Mouse (Mus musculus): ENCODE measurements at regions not wholly inside any gene's neighbourhood (a gene's known extent, or its start where the extent isn't known, plus 50 kb on each side); places are given as distances from the start of the nearest gene placed in this dataset.
"Not testable (repeated sequence)": the region's sequence is repeated elsewhere in the genome, so short reads cannot be mapped to it uniquely, and the experiment has no call there.

DNA sequence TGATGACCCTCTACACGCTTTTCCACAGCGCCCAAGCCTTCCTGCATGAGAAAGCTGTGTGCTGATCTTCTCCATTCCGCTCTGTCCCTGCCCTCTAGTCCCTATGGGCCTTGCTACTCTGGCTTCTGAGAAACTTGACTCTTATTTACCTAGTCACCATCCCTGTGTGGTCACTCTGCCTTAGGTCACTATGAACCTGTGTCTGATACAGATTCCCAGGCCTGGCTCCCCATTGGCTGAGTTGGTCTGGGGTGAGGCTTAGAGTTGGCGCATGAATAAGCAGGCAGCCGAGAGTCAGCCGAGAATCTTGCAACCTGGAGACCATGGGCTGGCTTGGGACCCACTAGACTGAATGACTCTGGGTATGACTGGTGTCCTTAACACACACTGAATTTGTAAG lies 373.5 kb downstream of the Sox9 start:
- WGBS: 82% methylated on average over 6 of the region's 6 CpGs
- Histone ChIP-seq H3K4me3 (replicated peaks; ENCODE audit: low read depth, low read length) (no peak overlapping the region), H3K9ac (replicated peaks; ENCODE audit: low read length) (no peak overlapping the region), H3K27ac (replicated peaks; ENCODE audit: low read depth, low read length) (no peak overlapping the region), H3K4me1 (ENCODE audit: control insufficient read depth, insufficient read depth, low read length) (peaks cover 7% of the 10 kb centered on the region), H3K27me3 (ENCODE audit: control insufficient read depth, insufficient read depth, low read length) (no peaks in the 10 kb centered on the region), H3K36me3 (ENCODE audit: control insufficient read depth, insufficient read depth, low read length) (no peaks in the 10 kb centered on the region), H3K9me3 (ENCODE audit: control insufficient read depth, low read length) (no peaks in the 10 kb centered on the region), H3K4me2 (ENCODE audit: low read length) (no peak overlapping the region)
- ATAC-seq (ENCODE audit: low FRiP score, low TSS enrichment) (no peak), DNase-seq (no peak)

DNA sequence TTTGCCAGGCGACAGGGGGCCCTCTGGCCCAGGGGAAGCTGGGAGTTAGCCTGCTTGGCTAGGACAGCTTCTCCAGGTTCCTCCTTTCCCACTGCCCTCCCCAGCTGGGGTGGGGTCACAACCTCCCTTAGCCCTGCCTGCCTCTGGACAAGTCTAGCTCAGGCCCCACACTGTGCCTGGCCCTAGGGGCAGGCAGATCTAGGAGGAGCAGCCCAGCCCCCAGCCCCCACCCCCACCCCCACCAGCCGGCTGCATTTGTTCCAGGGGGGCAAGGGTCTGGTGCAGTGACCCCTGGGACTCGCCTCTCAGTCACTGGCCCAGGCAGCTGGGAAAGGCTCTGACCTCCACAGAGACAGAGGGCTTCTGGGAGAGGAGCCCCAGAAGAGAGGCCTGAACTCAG lies 381.9 kb downstream of the Sox9 start:
- no peak for DNase-seq
- no peak overlapping the region for H3K4me3 ChIP-seq (replicated peaks; ENCODE audit: low read depth, low read length)
- peaks cover 31% of the 10 kb centered on the region for H3K4me1 ChIP-seq (ENCODE audit: control insufficient read depth, insufficient read depth, low read length)
- no peak overlapping the region for H3K27ac ChIP-seq (replicated peaks; ENCODE audit: low read depth, low read length)
- H3K9ac ChIP-seq (replicated peaks; ENCODE audit: low read length): no peak overlapping the region
- no peaks in the 10 kb centered on the region for H3K27me3 ChIP-seq (ENCODE audit: control insufficient read depth, insufficient read depth, low read length)
- no peaks in the 10 kb centered on the region for H3K36me3 ChIP-seq (ENCODE audit: control insufficient read depth, insufficient read depth, low read length)
- ATAC-seq (ENCODE audit: low FRiP score, low TSS enrichment): no peak
- 24% methylated on average over 3 of the region's 3 CpGs for WGBS
- H3K9me3 ChIP-seq (ENCODE audit: control insufficient read depth, low read length): no peaks in the 10 kb centered on the region
- no peak overlapping the region for H3K4me2 ChIP-seq (ENCODE audit: low read length)

DNA sequence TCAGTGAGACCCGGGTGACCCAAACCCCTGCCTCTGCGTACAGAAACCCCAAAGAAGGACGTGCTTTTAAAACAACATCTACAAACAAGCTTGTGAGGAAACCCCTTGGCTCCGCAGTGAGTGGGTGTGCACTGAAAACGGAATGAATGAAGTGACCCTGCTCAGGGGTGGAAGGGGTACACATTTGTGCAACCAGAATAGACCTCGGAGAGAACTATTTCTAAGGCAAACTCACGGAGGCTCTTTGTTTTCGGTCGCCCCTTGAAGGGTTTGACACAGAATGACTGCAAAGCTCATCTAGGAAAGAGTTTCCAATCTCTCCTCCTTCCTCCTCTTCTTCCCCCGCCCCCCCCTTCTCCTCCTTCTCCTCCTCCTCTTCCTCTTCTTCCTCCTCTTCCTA lies 382.5 kb downstream of the Sox9 start:
- DNase-seq (peak; percentile 47), ATAC-seq (ENCODE audit: low FRiP score, low TSS enrichment) (no peak)
- H3K9ac ChIP-seq (replicated peaks; ENCODE audit: low read length): peak overlapping the region; percentile 47
- no peaks in the 10 kb centered on the region for H3K27me3 ChIP-seq (ENCODE audit: control insufficient read depth, insufficient read depth, low read length)
- H3K4me2 ChIP-seq (ENCODE audit: low read length): peak overlapping the region; percentile 62
- H3K4me1 ChIP-seq (ENCODE audit: control insufficient read depth, insufficient read depth, low read length): peaks cover 31% of the 10 kb centered on the region
- WGBS: 9% methylated on average over 10 of the region's 10 CpGs
- H3K36me3 ChIP-seq (ENCODE audit: control insufficient read depth, insufficient read depth, low read length): no peaks in the 10 kb centered on the region
- H3K9me3 ChIP-seq (ENCODE audit: control insufficient read depth, low read length): no peaks in the 10 kb centered on the region
- H3K27ac ChIP-seq (replicated peaks; ENCODE audit: low read depth, low read length): no peak overlapping the region
- H3K4me3 ChIP-seq (replicated peaks; ENCODE audit: low read depth, low read length): peak overlapping the region; percentile 31

DNA sequence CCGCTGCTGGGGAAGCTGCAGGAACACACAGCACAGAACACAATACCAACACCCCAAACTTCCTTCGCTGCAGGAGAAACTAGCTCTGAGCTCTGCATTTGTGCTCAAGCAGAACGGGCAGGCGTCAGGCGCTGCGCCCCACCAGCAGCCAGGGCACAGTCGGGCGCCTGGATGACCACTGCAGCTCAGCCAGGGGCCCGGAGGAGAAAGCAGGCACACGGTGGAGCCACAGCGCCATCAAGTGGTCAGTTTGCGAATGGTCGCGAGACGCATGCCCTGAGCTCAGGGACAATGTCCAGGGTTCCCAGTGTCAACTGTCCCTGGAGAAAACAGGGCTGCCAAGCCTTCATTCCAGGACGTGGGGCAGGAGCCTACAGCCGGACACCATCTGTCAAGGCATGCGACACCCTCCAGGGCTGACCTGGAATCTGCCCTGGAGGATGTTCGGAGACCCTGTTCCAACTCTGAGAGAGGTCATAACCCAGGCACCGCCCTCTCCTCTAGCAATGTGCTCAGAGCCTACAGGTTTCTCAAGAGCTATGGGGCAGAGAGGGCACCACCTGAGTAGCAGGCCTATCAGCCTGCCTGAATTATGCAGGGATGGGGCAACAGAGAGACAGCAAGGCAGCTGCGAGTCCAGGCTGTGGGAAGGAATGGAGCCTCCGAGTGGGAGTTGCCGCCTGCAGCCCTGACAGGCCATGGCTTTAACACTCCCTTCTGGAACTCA lies 383.2 kb downstream of the Sox9 start:
- DNase-seq (peak; percentile 91), ATAC-seq (ENCODE audit: low FRiP score, low TSS enrichment) (peak; percentile 59; the same call in 1 of the 2 replicates)
- peak overlapping the region; percentile 62 for H3K4me2 ChIP-seq (ENCODE audit: low read length)
- peak overlapping the region; percentile 31 for H3K4me3 ChIP-seq (replicated peaks; ENCODE audit: low read depth, low read length)
- H3K36me3 ChIP-seq (ENCODE audit: control insufficient read depth, insufficient read depth, low read length): no peaks in the 10 kb centered on the region
- H3K4me1 ChIP-seq (ENCODE audit: control insufficient read depth, insufficient read depth, low read length): peaks cover 26% of the 10 kb centered on the region
- WGBS: 8% methylated on average over 23 of the region's 23 CpGs
- H3K27me3 ChIP-seq (ENCODE audit: control insufficient read depth, insufficient read depth, low read length): no peaks in the 10 kb centered on the region
- peak overlapping the region; percentile 45; the same call in 1 of the 2 replicates for H3K27ac ChIP-seq (replicated peaks; ENCODE audit: low read depth, low read length)
- no peaks in the 10 kb centered on the region for H3K9me3 ChIP-seq (ENCODE audit: control insufficient read depth, low read length)
- peak overlapping the region; percentile 47 for H3K9ac ChIP-seq (replicated peaks; ENCODE audit: low read length)

DNA sequence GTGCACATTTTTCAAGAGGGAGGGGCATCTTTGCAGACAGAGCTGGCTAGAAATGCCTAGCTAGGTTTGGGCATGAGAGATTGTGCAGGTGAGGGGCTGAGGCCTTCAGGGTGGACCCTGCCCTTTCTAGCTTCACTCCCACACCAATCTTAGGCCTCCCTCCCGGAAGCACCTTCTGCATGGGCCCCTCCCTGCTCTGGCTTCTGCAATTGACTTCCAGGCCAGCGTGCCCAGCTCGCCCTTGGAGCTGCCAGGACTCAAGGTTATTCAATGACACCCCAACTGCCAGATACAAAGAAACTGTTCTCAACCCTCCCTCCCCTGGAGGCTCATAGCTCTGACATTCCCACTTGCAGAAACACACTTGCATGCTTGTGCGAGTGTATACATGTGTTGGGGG lies 384.5 kb downstream of the Sox9 start:
- H3K36me3 ChIP-seq (ENCODE audit: control insufficient read depth, insufficient read depth, low read length): no peaks in the 10 kb centered on the region
- H3K4me1 ChIP-seq (ENCODE audit: control insufficient read depth, insufficient read depth, low read length): peaks cover 24% of the 10 kb centered on the region
- no peaks in the 10 kb centered on the region for H3K9me3 ChIP-seq (ENCODE audit: control insufficient read depth, low read length)
- DNase-seq: no peak
- H3K4me3 ChIP-seq (replicated peaks; ENCODE audit: low read depth, low read length): no peak overlapping the region
- H3K9ac ChIP-seq (replicated peaks; ENCODE audit: low read length): no peak overlapping the region
- H3K4me2 ChIP-seq (ENCODE audit: low read length): no peak overlapping the region
- WGBS: 68% methylated on average over 4 of the region's 4 CpGs
- H3K27me3 ChIP-seq (ENCODE audit: control insufficient read depth, insufficient read depth, low read length): no peaks in the 10 kb centered on the region
- ATAC-seq (ENCODE audit: low FRiP score, low TSS enrichment): no peak
- no peak overlapping the region for H3K27ac ChIP-seq (replicated peaks; ENCODE audit: low read depth, low read length)

DNA sequence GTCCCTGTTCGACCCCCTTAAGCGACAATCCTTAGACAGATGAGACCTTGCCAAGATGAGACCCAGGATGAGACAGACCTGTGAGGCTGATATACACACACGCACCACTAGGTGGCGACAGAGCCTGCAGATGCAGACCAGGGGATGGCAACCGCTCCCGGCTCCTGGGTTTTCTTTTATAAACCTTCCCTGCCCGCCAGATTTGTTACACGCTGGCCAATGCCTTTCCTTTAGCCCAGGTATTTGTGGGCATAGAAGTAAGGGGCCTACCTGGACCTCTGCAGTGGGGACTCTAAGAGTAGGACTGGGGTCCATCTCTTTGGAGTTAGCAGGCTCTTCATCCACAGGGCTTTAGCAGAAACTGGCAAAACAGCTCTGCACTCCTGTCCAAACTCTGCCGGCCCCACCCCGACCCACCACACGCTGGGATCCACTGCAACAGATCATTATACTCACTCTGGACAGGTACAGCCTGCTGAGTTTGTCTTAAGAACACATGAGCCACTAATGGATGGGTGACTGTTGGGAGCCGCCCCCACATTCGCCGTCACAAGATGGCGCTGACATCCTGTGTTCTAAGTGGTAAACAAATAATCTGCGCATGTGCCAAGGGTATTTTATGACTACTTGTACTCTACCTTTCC lies 390.6 kb downstream of the Sox9 start:
- H3K36me3 ChIP-seq (ENCODE audit: control insufficient read depth, insufficient read depth, low read length): no peaks in the 10 kb centered on the region

DNA sequence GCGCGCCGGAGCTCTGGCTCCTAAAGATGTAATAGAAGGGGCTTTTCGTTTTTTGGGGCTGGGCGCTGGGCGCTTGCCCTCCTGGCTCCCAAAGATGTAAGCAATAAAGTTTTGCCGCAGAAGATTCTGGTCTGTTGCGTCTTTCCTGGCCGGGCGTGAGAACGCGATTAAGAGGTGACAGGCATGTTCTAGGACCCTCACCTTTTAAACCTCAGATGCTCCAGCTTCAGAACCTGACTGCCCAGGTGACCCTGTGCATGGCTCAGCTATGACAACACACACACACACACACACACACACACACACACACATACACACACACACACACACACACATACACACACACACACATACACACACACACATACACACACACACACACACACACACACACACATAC lies 391.3 kb downstream of the Sox9 start:
- H3K9ac ChIP-seq (replicated peaks; ENCODE audit: low read length); H3K27me3 ChIP-seq (ENCODE audit: control insufficient read depth, insufficient read depth, low read length); ATAC-seq (ENCODE audit: low FRiP score, low TSS enrichment); H3K27ac ChIP-seq (replicated peaks; ENCODE audit: low read depth, low read length); H3K36me3 ChIP-seq (ENCODE audit: control insufficient read depth, insufficient read depth, low read length); H3K9me3 ChIP-seq (ENCODE audit: control insufficient read depth, low read length); DNase-seq: not testable (repeated sequence)
- peak overlapping the region; percentile 42 for H3K4me2 ChIP-seq (ENCODE audit: low read length)
- H3K4me1 ChIP-seq (ENCODE audit: control insufficient read depth, insufficient read depth, low read length): peaks cover 11% of the 10 kb centered on the region; the same call in 1 of the 2 replicates
- H3K4me3 ChIP-seq (replicated peaks; ENCODE audit: low read depth, low read length): peak overlapping the region; percentile 18; the same call in 1 of the 2 replicates
- WGBS: 36% methylated on average over 12 of the region's 12 CpGs

More for the DNA sequence above, 390.6 kb downstream of the Sox9 start:
- H3K4me3 ChIP-seq (replicated peaks; ENCODE audit: low read depth, low read length): peak overlapping the region; percentile 38
- H3K4me2 ChIP-seq (ENCODE audit: low read length): peak overlapping the region; percentile 57
- peaks cover 11% of the 10 kb centered on the region; the same call in 1 of the 2 replicates for H3K4me1 ChIP-seq (ENCODE audit: control insufficient read depth, insufficient read depth, low read length)
- peak overlapping the region; percentile 71 for H3K27ac ChIP-seq (replicated peaks; ENCODE audit: low read depth, low read length)
- WGBS: 28% methylated on average over 16 of the region's 16 CpGs
- H3K27me3 ChIP-seq (ENCODE audit: control insufficient read depth, insufficient read depth, low read length): peaks cover 4% of the 10 kb centered on the region; the same call in 1 of the 2 replicates
- H3K9me3 ChIP-seq (ENCODE audit: control insufficient read depth, low read length): no peaks in the 10 kb centered on the region
- peak; percentile 94 for DNase-seq
- H3K9ac ChIP-seq (replicated peaks; ENCODE audit: low read length): peak overlapping the region; percentile 31; the same call in 1 of the 2 replicates
- peak; percentile 70 for ATAC-seq (ENCODE audit: low FRiP score, low TSS enrichment)

DNA sequence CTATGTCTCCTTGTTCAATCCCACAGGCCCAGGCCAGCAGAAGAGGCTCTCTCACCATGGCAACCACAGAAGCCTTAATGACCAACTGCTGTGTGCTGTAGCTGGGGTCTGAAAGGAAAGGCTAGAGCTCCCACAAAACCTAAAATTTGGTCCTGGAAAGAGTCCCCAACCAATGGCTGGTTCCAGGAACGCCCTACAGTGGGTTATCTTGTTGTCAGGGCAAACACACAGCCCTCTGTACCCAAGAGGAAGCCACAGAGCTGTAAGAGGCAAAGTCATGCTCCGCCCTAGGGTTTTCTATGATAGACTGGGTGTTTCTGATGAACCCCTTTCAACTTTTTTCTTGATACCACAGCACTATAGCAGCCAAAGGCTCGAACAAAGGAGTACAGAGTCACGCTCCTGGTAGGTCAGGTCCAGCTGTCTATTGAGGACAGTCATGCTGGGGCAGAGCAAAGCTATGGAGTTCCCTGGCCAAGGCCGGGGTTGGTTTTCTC lies 392.0 kb downstream of the Sox9 start:
- ATAC-seq (ENCODE audit: low FRiP score, low TSS enrichment) (no peak), DNase-seq (peak; percentile 73)
- WGBS: 40% methylated on average over 5 of the region's 5 CpGs

More for the DNA sequence above, 392.0 kb downstream of the Sox9 start:
- no peak overlapping the region for H3K4me3 ChIP-seq (replicated peaks; ENCODE audit: low read depth, low read length)
- H3K27me3 ChIP-seq (ENCODE audit: control insufficient read depth, insufficient read depth, low read length): peaks cover 4% of the 10 kb centered on the region
- H3K9me3 ChIP-seq (ENCODE audit: control insufficient read depth, low read length): no peaks in the 10 kb centered on the region
- H3K4me2 ChIP-seq (ENCODE audit: low read length): 0 out of 2 replicates have a peak overlapping the region, but pooled peaks have one; percentile 6
- H3K4me1 ChIP-seq (ENCODE audit: control insufficient read depth, insufficient read depth, low read length): peaks cover 11% of the 10 kb centered on the region; the same call in 1 of the 2 replicates
- H3K27ac ChIP-seq (replicated peaks; ENCODE audit: low read depth, low read length): peak overlapping the region; percentile 63
- H3K9ac ChIP-seq (replicated peaks; ENCODE audit: low read length): no peak overlapping the region
- no peaks in the 10 kb centered on the region for H3K36me3 ChIP-seq (ENCODE audit: control insufficient read depth, insufficient read depth, low read length)
